Mouse (Mus musculus) subcutaneous adipose tissue, adult 2 months (tissue): ENCODE data around the gene Olfr877. TPM values are rescaled to one million over a fixed set of nuclear protein-coding genes. Genes with fewer than 3 reads are reported as not detected.

Experiments
- polyA plus RNA-seq: library from polyadenylated mRNA; depleted of rRNA; stranded (reverse); fragments of >200 nt; gene quantifications from 2 replicates; pipeline ENCODE4 v1.2.3, GENCODE M21; 2012; ENCODE audit warnings: low replicate concordance; rRNA removed

Gene Olfr877
- 0.82 TPM in 1 of 2 replicates, not detected in the other for polyA plus RNA-seq

GRCm38 (mm10) chr9:37853969-37854368 is at the start of gene Olfr877:
TSS of gene Olfr877 (plus strand) at chr9:37854269.

GRCm38 (mm10) chr9:37896661-37897060 is 42.6 kb downstream of the Olfr877 start, which contains the start of gene Olfr145:
TSS of gene Olfr145 (plus strand) at chr9:37896724.

Other genes starting within 250 kb of the Olfr877 start
- gene Spa17, start 240.5 kb upstream of the Olfr877 start, polyA plus RNA-seq: 0.77 and 0.95 TPM in 2 replicates
- 56.3 and 71.0 TPM in 2 replicates for gene Tbrg1, start 197.0 kb upstream of the Olfr877 start, polyA plus RNA-seq
- gene Panx3, start 185.0 kb upstream of the Olfr877 start, polyA plus RNA-seq: not detected in 2 replicates
- gene Olfr160, start 138.0 kb upstream of the Olfr877 start, polyA plus RNA-seq: not detected in 2 replicates
- not detected in 2 replicates for gene Olfr874, start 109.2 kb upstream of the Olfr877 start, polyA plus RNA-seq
- not detected in 2 replicates for gene Olfr875, start 82.4 kb upstream of the Olfr877 start, polyA plus RNA-seq
- not detected in 2 replicates for gene Olfr876, start 51.2 kb upstream of the Olfr877 start, polyA plus RNA-seq
- gene Olfr145, start 42.5 kb downstream of the Olfr877 start, polyA plus RNA-seq: not detected in 2 replicates
- gene Olfr878, start 63.6 kb downstream of the Olfr877 start, polyA plus RNA-seq: 0.44 TPM in 1 of 2 replicates, not detected in the other
- gene Olfr881, start 137.6 kb downstream of the Olfr877 start, polyA plus RNA-seq: not detected in 2 replicates
- not detected in 2 replicates for gene Olfr883, start 171.5 kb downstream of the Olfr877 start, polyA plus RNA-seq
- gene Olfr884, start 192.3 kb downstream of the Olfr877 start, polyA plus RNA-seq: not detected in 2 replicates
- gene Olfr885, start 207.1 kb downstream of the Olfr877 start, polyA plus RNA-seq: not detected in 2 replicates
- not detected in 2 replicates for gene Olfr887, start 229.8 kb downstream of the Olfr877 start, polyA plus RNA-seq